Mouse (Mus musculus): ENCODE measurements around the gene Sirpa.

The Sirpa gene

GRCm38 (mm10) chr2:129584905-129585304, 7.7 kb upstream of the Sirpa start:
- no peak for DNase-seq

GRCm38 (mm10) chr2:129585904-129586514, 6.6 kb upstream of the Sirpa start:
- DNase-seq = peak; percentile 64

- DNase-seq = no peak
These were observed 5.4 kb upstream of the Sirpa start for GRCm38 (mm10) chr2:129587241-129587640.

- no peak for DNase-seq
These were observed 4.8 kb upstream of the Sirpa start for GRCm38 (mm10) chr2:129587825-129588251.

- no peak for DNase-seq
These were observed 738 bp upstream of the Sirpa start for GRCm38 (mm10) chr2:129591897-129592296.

GRCm38 (mm10) chr2:129593141-129593875, 673 bp downstream of the Sirpa start:
- peak; percentile 92 for DNase-seq

GRCm38 (mm10) chr2:129593876-129594421, 1.3 kb downstream of the Sirpa start:
- DNase-seq = peak; percentile 81

GRCm38 (mm10) chr2:129594569-129594968, 1.9 kb downstream of the Sirpa start:
- peak; percentile 54 for DNase-seq

- DNase-seq = no peak
These were observed 2.6 kb downstream of the Sirpa start for GRCm38 (mm10) chr2:129595206-129595605.

- DNase-seq = peak; percentile 47
These were observed 3.1 kb downstream of the Sirpa start for GRCm38 (mm10) chr2:129595661-129596209.

- peak; percentile 46 for DNase-seq
These were observed 4.0 kb downstream of the Sirpa start for GRCm38 (mm10) chr2:129596555-129597172.

GRCm38 (mm10) chr2:129597581-129597980, 4.9 kb downstream of the Sirpa start:
- DNase-seq = peak; percentile 47

- DNase-seq = peak; percentile 43
These were observed 5.5 kb downstream of the Sirpa start for GRCm38 (mm10) chr2:129598094-129598493.

GRCm38 (mm10) chr2:129599231-129600084, 6.8 kb downstream of the Sirpa start:
- no peak for DNase-seq

- peak; percentile 76 for DNase-seq
These were observed 8.5 kb downstream of the Sirpa start for GRCm38 (mm10) chr2:129601059-129601650.

- no peak for DNase-seq
These were observed 9.4 kb downstream of the Sirpa start for GRCm38 (mm10) chr2:129601894-129602663.

GRCm38 (mm10) chr2:129602856-129603255, 10.2 kb downstream of the Sirpa start:
- DNase-seq = no peak

GRCm38 (mm10) chr2:129603536-129603935, 10.9 kb downstream of the Sirpa start:
- no peak for DNase-seq

GRCm38 (mm10) chr2:129604032-129604431, 11.4 kb downstream of the Sirpa start:
- DNase-seq = no peak

- no peak for DNase-seq
These were observed 13.2 kb downstream of the Sirpa start for GRCm38 (mm10) chr2:129605816-129606215.

GRCm38 (mm10) chr2:129606269-129606668, 13.6 kb downstream of the Sirpa start:
- DNase-seq = no peak
